Mouse (Mus musculus): ENCODE measurements at regions not wholly inside any gene's neighbourhood (a gene's known extent, or its start where the extent isn't known, plus 50 kb on each side); places are given as distances from the start of the nearest gene placed in this dataset.

- TF ChIP-seq CTCF (IDR thresholded peaks at IDR 0.05) (no peak), EP300 (IDR thresholded peaks at IDR 0.05; ENCODE audit: insufficient read depth, low read depth, low read length) (no peak)
Observed at GRCm38 (mm10) chr1:137020528-137020927, 60.3 kb upstream of the Nr5a2 start.
